Mouse (Mus musculus): ENCODE data around the gene Arhgap27.

Gene Arhgap27

GRCm38 (mm10) chr11:103355251-103355650, 8.2 kb downstream of the Arhgap27 start:
- peak; percentile 84 for DNase-seq

- DNase-seq: no peak
Observed at GRCm38 (mm10) chr11:103354033-103354432, 9.5 kb downstream of the Arhgap27 start.

- no peak for DNase-seq
Observed at GRCm38 (mm10) chr11:103352239-103352814, 11.2 kb downstream of the Arhgap27 start.

GRCm38 (mm10) chr11:103350711-103351315, 12.7 kb downstream of the Arhgap27 start:
- no peak for DNase-seq

GRCm38 (mm10) chr11:103349699-103350098, 13.8 kb downstream of the Arhgap27 start:
- no peak for DNase-seq

- peak; percentile 82 for DNase-seq
Observed at GRCm38 (mm10) chr11:103346657-103347056, 16.8 kb downstream of the Arhgap27 start.

- DNase-seq: no peak
Observed at GRCm38 (mm10) chr11:103346236-103346635, 17.3 kb downstream of the Arhgap27 start.

- no peak for DNase-seq
Observed at GRCm38 (mm10) chr11:103345408-103346091, 17.9 kb downstream of the Arhgap27 start.

- DNase-seq: no peak
Observed at GRCm38 (mm10) chr11:103344494-103345332, 18.8 kb downstream of the Arhgap27 start.

GRCm38 (mm10) chr11:103343881-103344280, 19.6 kb downstream of the Arhgap27 start:
- DNase-seq: no peak

GRCm38 (mm10) chr11:103343063-103343462, 20.4 kb downstream of the Arhgap27 start:
- no peak for DNase-seq

GRCm38 (mm10) chr11:103340677-103341076, 22.8 kb downstream of the Arhgap27 start:
- DNase-seq: peak; percentile 74

- no peak for DNase-seq
Observed at GRCm38 (mm10) chr11:103340130-103340529, 23.4 kb downstream of the Arhgap27 start.

- DNase-seq: peak; percentile 86
Observed at GRCm38 (mm10) chr11:103339414-103340119, 23.9 kb downstream of the Arhgap27 start.

GRCm38 (mm10) chr11:103338671-103339070, 24.8 kb downstream of the Arhgap27 start:
- no peak for DNase-seq

GRCm38 (mm10) chr11:103338119-103338518, 25.4 kb downstream of the Arhgap27 start:
- no peak for DNase-seq

- DNase-seq: no peak
Observed at GRCm38 (mm10) chr11:103337180-103337579, 26.3 kb downstream of the Arhgap27 start.

GRCm38 (mm10) chr11:103335561-103335960, 27.9 kb downstream of the Arhgap27 start:
- DNase-seq: peak; percentile 79

- peak; percentile 63 for DNase-seq
Observed at GRCm38 (mm10) chr11:103334925-103335324, 28.6 kb downstream of the Arhgap27 start.

GRCm38 (mm10) chr11:103333719-103334398, 29.6 kb downstream of the Arhgap27 start:
- peak; percentile 77 for DNase-seq

GRCm38 (mm10) chr11:103332890-103333651, 30.4 kb downstream of the Arhgap27 start:
- peak; percentile 47 for DNase-seq

Measured in kidney, postnatal 10 days (tissue).